Mouse (Mus musculus) embryonic fibroblast, embryonic 13.5 days (primary cell): Measurements from ENCODE around the gene Fancc.

Source experiments
- CTCF ChIP-seq: IDR thresholded peaks from 2 replicates; pipeline ENCODE4 v1.5.1; 2011; ENCODE audit warnings: mild to moderate bottlenecking, control low read depth, low read length, moderate library complexity, borderline replicate concordance; ENCODE audit not compliant: insufficient read depth
- POLR2A ChIP-seq: IDR thresholded peaks from 2 replicates; pipeline ENCODE4 v1.6.1; 2011; ENCODE audit warnings: low read depth, mild to moderate bottlenecking, control low read depth, low read length, moderate library complexity

GRCm38 (mm10) chr13:63301764-63302209 is 195.3 kb downstream of the Fancc start:
- TF ChIP-seq CTCF (no peak), POLR2A (no peak)
